Mouse (Mus musculus) megakaryocyte progenitor cell, adult 5-6 weeks (primary cell): ENCODE measurements at regions not wholly inside any gene's neighbourhood (a gene's known extent, or its start where the extent isn't known, plus 50 kb on each side); places are given as distances from the start of the nearest gene placed in this dataset.

Experiments used
- ATAC-seq: replicated peaks from 2 replicates; pipeline ENCODE4 v1.8.0; 2016; ENCODE audit warnings: mild to moderate bottlenecking, moderate TSS enrichment, inconsistent platforms; ENCODE audit not compliant: poor library complexity

DNA sequence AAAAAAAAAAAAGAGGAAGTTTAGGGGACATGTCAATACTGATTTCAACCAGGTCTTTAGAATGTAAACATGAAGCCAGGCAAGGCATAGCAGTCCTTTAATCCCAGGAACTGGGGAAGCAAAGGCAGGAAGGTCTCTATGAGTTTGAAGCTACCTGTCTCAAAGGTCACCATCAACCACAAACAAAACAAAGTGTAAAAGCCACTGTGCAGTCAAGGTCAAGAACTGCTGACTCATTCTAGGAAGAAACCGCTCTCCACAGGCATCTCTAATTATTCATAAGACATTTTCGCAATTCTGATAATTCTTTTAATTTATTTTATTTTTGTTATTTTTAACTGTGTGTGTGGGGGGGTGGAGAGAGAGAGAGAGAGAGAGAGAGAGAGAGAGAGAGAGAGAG lies 364.0 kb downstream of the Cntnap4 start:
- ATAC-seq: no peak

DNA sequence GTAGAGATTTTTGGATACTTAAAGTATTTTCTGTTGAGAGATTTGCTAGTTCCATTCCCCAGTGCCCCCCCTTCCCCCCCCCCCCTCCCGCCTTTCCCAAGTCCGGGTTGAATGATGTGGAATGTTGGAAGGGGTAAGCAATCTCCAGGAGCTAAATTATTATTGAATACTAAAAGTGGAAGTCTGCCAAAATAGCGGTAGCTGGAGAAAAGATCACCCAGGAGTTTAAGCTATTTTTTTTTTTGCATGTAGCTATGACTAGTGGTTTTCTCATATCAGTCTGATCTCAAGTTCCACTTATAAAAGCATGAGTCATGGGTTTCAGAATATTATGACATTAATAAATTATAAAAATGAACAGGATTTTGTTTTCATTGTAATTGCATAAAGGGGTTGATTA lies 365.6 kb downstream of the Cntnap4 start:
- no peak for ATAC-seq

DNA sequence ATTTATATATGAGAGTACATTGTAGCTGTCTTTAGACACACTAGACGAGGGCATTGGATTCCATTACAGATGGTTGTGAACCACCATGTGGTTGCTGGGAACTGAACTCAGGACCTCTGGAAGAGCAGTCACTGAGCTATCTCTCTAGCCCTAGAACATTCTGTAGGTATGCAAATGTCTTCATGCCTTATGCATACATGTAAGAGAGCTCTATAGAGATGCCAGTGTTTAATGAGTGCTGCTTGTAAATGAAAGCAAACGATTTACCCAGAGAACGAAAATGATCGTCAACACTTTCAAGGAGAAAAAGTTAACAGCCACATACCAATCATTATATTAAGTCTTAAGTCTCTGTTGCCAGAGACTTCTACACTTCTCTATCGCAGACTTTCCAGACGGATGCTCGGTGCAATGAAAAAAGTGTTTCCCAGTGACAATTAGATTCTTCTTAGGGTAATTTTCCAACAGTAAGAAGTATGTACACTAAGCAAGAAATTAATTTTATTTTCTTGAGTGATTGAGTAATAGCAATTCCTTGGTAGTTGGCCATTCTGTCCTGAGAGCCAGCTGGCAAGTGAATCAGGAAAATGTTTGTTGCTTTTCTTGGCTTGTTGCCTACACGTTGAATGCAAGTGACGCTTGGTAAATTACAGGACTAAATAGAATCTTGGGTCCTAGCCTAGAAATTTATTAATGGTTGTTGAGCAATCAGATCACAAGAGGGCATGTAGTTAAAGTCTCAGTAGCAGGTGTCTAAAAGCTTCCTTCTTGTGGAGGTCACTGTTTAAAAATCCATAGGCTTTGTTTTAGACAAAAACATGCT lies 366.3 kb downstream of the Cntnap4 start:
- no peak for ATAC-seq

DNA sequence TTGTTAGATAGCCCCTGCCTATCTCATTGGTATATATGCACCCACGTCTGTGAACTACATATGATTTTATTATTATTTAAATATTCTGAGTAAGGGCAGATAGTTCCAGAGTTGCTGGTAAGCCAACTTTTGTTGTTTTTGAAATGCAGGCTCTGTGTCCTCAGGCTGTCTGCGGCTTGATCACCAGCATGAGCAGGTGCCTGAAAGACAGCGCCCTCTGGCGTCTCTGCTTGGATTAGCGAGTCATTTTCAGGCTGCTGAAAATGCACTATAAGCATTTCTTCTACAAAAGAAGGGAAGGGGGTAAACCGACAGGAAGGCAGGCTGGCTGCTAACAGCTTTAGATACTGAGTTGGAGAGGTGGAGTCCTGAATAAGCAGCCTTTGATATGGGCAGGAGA lies 402.6 kb downstream of the Cntnap4 start:
- ATAC-seq: peak; percentile 85

DNA sequence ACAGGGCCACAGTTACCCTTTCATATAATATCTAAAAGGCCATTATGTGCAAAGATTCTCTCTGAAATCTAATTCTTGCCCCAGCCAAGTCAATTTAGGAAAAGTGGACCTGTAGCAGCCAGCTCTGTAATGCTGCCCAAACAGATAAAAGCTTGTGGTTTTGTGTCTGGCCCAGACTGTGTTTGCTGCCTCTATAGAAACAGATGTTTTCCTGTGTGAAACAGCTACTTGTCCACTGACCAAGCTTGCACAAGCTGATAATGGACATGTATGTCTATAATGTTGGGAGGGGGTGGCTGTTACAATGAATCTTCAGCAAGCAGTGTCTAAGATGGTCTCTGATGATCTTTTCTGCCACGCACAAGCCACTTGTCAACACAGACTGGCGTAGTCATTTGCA lies 405.9 kb downstream of the Cntnap4 start:
- ATAC-seq: no peak

DNA sequence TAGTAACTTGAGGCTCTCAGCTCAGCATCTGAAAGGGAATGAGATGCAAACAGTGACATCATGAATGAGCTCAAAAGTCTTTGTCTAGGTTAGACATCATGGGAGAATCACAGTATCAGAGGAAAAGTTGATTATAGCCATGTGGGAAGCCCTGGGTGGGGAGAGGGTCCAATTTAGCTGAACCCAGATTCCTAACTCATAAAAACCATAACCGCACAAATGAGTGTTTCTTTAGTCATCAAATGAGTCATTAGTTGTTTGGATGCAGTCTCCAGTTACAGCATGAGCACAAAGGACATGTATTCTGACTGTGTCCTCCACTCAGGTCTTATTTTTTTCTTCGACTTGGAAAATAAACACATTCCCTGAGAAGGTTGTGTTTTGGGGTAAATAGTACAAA lies 406.5 kb downstream of the Cntnap4 start:
- no peak for ATAC-seq

DNA sequence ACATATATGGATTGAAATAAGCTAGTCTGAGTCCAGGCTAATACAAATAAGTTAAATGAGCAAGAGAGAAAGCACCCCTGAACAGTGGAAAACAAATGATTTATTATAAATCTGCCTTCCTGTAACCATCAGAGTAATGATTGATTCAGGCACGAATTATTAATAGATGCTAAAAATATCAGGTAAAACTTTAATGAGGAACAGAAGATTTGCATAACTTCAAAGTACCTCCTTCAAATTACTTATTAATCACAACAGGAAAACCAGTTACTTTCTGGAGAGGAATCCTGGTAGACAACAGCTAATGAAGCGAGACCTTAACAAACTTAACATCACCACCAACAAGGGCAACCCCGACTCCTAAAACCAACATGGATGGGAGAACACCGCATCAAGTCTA lies 423.9 kb downstream of the Cntnap4 start:
- ATAC-seq: no peak

DNA sequence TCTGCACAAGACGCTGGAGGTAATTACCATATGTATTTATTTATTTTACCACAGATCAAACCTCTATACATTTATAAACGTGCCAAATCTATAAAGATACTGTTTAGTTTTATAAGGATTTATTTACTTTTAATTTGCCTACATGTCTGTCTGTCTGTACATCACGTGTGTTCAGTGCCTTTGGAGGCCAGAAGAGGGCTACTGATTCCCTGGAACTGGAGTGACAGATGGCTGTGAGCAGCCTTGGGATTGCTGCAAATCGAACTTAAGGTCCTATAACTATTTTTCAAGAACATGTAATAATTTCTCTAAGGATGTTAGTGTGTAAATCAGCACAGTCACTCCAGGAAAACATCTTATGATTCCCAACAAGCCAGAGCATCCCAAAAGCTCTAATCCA lies 437.5 kb downstream of the Cntnap4 start:
- no peak for ATAC-seq

DNA sequence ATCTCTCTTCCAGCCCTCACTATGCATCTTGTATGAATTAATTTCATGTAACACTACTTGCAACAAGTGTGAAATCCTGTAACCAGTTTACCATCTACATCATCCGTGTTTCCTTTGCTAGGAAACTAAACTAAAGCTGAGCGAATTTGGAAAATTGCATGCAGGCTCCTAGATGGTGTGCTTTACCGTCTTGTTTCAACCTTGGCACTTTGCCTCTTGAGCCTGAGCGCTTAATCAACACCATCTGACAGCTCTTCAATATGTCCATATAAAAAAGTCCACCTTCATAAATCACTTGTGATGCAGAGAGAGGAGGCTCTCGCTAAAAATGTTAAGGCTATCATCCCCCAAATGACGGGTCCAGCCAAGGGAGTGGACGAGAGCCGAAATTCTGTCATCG lies 459.0 kb downstream of the Cntnap4 start:
- ATAC-seq: no peak

DNA sequence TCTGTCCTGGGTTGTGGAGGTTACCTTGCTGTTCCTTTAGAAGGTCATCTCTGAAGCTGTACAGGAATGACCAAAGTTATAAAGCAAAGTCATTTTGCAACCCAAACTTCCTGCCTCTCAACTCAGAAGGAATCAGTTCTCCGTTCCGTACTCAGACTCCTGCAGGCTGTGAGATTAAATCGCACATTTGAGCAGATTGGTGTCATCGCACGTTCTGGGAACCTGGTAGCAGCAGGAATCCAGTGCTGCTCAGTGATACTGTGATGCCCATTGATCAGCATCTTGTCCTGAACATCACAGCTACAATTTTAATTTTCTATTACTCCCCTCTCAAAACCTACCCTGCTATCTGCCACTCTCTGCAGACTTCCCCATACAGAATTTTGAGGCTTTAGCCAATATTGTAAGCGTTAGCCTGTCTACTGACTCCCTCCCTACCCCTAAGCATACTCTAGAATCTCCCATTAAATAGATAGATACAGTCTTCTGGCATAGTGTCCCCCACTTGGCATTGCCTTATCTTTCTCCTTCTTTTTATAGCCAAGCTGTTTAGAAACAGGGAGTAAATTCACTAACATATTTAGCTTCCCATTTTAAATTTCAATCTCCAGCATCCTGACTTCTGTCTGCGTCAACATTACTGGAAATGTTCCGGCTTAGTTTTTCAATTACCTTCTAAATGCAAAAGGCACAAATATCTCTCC lies 482.1 kb downstream of the Cntnap4 start:
- no peak for ATAC-seq

DNA sequence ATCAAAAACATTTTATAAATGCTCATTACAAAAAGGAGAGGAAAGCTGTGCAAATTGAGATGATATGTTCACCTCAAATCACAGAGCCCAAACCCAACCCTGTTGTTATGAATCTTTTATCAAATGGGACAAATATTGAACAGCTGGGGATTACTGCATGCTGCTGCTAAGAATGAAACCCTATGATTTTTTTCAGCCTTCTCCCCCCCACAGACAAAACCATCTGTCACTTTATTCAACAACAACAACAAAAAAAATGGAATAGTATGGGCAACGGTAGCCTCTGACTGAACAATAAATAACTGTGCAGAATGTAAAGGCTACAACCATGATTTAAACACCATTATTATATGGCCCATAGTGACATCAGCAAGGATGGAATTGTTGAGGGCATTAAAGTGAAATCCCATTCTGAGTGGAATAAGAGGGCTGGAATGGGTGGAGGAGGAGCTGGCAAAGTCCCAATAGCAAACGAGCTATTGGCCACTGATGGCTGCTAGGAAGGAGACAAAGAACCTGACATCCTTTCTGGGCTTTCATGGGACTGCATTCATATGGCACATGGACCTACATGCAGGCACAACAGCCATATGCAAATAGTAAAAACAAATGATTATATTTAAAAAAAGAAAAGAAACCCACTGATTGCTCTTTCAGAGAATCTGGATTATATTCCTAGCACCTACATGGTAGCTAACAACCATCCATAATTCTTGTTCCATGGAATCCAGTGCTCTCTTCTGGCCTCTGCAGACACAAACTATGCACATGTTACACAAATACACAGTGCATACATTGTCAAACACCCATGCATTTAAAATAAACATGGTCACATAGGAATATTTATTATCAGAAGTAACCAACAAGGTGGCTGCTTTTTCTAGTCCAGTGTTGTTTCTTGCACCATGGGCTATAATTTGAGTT lies 495.7 kb downstream of the Cntnap4 start:
- no peak for ATAC-seq

DNA sequence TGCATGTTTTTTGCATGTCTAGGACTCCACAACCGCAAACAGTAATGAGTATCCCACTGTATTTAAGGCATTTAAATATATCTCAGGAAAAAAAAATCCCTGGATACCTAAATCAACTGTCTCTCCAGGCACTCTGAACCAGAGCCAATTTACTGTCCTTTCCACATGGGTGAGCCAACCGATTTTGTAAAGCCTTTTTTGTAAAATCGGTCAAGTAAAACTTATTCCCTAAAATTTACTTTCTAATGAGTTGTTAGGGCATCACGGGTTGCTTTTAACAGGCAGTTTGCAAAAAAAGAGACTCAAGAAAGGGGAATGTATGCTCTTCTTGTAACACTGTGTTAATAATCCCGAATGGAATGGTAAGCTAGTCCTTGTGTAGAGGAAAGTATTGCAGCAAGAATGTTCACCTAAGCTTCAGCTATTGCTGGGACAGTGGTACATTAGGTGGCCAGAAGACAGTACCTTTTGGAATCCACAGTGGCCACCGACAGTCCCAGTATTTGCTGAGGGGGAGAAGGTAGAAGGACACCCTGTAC lies 496.4 kb downstream of the Cntnap4 start:
- no peak for ATAC-seq

DNA sequence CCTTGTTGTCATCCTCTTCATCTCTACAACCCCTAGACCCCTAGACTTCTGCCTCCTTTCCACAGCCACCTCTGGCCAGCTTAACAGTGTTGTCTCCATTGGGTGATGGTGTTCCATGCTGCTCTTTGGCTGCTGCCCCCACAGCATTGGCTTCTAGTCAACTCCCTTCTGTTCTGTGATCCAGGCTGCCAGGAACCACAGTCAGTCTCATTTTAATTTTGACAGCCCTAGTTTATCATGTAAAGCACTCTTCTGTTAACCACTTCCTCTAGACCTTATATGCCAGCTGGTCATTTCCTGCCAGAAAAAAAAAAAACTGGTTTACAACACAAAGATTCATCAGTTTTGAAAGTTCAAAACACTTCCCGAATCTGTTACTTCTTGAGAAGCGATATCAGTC lies 514.1 kb downstream of the Cntnap4 start:
- ATAC-seq: no peak; the same call in 1 of the 2 replicates

DNA sequence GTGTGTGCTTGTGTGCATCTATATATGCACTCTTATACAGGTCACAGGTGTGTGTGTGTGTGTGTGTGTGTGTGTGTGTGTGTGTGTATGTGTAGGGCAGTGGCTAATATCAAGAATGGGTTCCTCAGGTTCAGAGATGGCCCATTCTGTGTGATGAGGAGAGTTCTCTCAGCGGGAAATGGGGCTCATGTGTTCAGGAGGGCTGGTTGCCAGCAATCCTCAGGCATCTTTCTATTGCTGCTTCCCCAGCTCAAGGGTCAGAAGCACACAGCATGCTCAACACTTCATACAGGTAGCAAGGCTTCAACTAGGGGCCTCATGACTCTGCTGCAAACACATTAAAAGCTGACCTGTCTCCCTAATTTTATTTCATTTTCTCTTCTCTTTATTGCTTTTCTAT lies 517.7 kb downstream of the Cntnap4 start:
- no peak for ATAC-seq

DNA sequence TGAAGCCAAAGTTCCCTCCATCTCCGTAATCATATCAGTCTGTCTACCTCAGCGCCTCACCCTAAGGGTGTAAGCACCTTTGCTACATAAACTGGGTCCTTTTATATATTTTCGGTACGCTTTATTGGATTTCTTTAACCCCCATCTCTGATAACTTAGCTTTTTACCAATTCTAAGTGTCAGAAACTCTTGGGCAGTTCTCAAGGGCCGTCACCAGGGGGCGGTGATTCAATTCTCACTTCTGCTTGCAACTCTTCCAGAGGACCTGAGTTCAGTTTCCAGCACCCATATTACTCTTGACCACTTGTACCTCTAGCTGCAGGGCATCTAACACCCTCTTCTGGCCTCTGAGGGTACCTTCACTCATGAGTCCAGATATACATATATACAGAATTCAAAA lies 523.7 kb upstream of the Mon1b start:
- ATAC-seq: peak; percentile 50; the same call in 1 of the 2 replicates

DNA sequence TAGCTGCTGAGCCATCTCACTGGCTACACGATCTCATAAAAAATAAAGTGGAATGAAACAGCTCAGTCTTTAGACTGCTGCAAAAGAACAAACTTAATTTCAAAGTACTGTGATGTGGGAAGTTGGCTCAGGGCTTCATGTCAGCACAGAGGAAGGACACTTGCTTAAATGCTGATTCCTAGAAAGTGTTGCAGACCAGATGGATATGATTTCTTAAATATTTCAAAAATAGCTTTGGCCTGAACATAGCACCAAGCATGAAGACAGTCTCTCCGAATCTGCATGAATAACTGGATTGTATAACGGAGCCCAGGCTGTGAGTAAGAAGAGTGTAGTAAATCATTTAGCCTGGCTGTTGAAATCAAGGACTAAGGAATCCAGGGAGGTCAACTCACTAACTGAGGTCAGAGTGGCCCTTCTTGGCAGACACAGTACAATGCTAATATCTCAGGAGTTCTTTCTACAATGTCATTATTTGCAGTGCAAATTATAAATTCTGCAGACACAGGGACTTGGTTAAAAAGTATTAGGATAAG lies 521.2 kb upstream of the Mon1b start:
- no peak for ATAC-seq

DNA sequence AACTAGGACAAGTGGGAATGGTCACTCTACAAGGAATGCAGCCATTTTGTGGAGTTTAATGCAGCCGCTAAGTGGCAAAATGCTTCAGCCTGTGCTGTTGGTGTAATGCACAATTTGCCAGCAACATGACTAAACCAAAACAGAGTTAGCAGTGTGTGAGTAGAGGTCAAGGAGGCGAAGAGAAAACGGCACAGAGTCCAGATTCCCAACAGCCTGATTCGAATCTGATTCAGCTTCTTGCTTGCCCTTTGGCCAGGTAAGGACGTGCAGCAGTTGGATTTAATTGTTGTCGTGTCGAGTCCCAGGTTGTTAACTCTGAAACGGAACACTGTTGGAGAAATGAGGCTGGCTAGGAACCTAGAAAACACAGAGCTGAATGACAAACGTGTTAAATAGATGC lies 518.1 kb upstream of the Mon1b start:
- ATAC-seq: no peak

DNA sequence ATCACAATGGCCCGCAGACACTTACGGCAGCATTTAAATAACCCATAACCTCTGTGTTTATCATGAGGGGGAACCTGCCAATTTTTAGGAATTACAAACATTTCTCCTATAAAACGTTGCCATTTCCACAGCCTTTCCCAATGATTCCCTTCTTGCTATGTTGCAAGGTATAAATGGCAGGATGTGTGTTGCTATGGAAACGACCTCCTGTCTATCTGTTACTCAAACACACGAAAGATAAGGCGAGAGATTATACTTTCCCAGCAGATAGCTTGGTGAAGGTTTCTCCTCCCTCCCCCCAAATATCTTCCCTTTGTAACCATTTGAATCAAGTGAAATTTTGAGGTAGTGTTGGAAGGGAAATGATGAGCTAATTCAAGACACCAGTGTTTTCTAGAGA lies 509.8 kb upstream of the Mon1b start:
- no peak for ATAC-seq

DNA sequence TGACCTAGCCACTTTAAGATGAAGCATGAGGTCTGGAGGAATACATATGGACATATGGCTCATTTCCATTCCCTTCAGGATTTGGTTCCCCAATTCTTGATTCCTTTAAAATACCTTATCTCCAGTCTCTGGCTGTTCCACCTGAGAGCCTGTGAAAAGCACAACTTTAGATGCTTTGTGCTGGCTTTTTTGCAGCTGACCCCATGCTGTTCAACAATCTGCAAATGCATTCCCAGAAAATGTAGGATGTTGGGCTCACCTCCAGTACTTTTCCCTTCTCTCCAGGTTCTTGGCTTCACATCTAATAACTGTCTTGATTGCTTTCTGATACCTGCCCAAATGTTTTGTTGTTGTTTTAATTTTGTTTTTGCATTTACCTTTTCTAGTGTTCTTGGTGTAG lies 498.0 kb upstream of the Mon1b start:
- no peak for ATAC-seq

DNA sequence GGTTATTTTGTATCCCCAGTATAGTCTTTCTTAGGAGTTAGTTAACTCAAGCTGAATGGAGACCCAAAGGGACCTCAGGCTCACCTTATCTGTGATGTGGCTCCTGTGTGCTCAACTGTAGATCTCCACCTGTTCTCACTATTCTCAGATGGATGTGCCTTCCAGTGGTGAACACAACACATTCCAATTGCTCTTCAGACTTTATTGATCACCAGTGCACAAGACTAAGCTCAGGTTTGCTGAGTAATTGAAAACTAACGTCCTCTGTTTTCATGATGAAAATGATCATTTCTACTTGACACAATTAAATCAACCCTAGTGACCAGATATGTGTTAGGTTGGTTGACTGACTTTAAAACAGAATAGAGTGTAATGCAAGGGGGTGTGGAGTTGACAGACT lies 495.4 kb upstream of the Mon1b start:
- ATAC-seq: no peak

DNA sequence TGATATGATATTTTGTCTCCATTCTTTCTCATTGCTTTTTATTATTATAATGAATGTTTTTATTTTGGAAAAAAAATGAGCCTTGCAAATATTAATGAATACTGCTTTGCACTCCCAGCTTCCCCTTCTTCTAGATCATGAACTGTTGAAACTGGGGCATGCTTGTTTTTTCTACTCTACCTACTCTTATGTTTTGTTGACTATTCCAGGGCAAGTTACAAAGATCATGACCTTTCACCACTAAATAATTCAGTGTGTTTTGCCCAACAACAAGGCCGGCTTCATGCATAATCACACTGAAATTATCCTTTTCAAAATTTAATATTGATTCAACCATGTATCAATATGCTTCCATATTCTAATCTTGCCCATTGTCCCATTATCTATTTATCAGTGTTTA lies 494.3 kb upstream of the Mon1b start:
- ATAC-seq: no peak
